9 mouse cellular contexts compared by ENCODE assay signal in the genomic region with DNA sequence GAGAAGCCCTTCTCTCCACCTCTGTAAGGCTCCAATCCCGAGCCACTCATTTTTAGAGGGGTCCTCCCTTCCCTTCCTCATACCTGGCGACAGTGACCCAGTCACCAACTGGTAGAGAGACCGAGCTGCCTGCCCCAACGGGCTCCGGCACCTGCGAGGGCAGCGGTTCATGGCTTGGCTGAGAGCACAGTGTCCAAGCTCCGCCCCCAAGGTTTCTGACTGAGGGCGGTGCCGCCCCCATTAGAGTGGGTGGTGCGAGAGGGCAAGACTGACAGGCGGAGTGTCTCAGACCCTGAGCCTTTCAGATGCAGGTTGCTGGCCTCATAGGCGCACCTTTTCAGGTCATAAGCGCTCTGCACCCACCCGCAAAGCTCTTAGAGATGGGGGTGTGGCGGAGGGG. TPM values are rescaled to one million over a fixed set of nuclear protein-coding genes. Genes with fewer than 3 reads are reported as not detected.
DNase-seq lines count a peak whose midpoint lies in the region; ATAC-seq and TF ChIP-seq lines count a peak whose summit lies in the region.
"Had no signal": no experiment of that assay in that cellular context is flagged by ENCODE, and none has a peak within 500 bp of the region (broad histone marks: within the 10 kb centered on the region; RNA-seq: fewer than 3 reads in every experiment).

No protein-coding gene starts in this region.

- H3K36me3 ChIP-seq in forebrain, embryonic 13.5 days (ENCODE audit: poor library complexity, severe bottlenecking) = no peaks in the 10 kb centered on the region
- H3K36me3 ChIP-seq in lung, embryonic 14.5 days (ENCODE audit: insufficient read depth) = no peaks in the 10 kb centered on the region
- H3K36me3 ChIP-seq in neural tube, embryonic 15.5 days = no peaks in the 10 kb centered on the region

- no peaks in the 10 kb centered on the region for H3K9me3 ChIP-seq in forebrain, embryonic 13.5 days (replicated peaks)
- no peaks in the 10 kb centered on the region for H3K9me3 ChIP-seq in lung, embryonic 14.5 days (ENCODE audit: low read depth, low read length)
- H3K9me3 ChIP-seq in neural tube, embryonic 15.5 days (replicated peaks) = no peaks in the 10 kb centered on the region

- peak overlapping the region; percentile 32 for H3K4me3 ChIP-seq in forebrain, embryonic 13.5 days
- peak overlapping the region; percentile 10; the same call in 1 of the 2 replicates for H3K4me3 ChIP-seq in lung, embryonic 14.5 days (ENCODE audit: low read depth, low read length)
- peak overlapping the region; percentile 34 for H3K4me3 ChIP-seq in neural tube, embryonic 15.5 days (replicated peaks)

- peak; percentile 21 for DNase-seq in cerebellum, adult 8-10 months
- DNase-seq in cerebellum, adult 11 months = no peak
- peak; percentile 76 for DNase-seq in adrenal gland, postnatal 14 days
- DNase-seq in kidney, adult 11 months = peak; percentile 55
- peak; percentile 62 for DNase-seq in lung, embryonic 14.5 days
- DNase-seq in yolk sac, embryonic 10.5 days (ENCODE audit: low spot score) = no peak

- no peak overlapping the region for H3K27ac ChIP-seq in forebrain, embryonic 13.5 days
- H3K27ac ChIP-seq in lung, embryonic 14.5 days (ENCODE audit: low read depth) = no peak overlapping the region
- H3K27ac ChIP-seq in neural tube, embryonic 15.5 days (replicated peaks) = no peak overlapping the region

- peaks cover 41% of the 10 kb centered on the region for H3K4me1 ChIP-seq in forebrain, embryonic 13.5 days
- H3K4me1 ChIP-seq in lung, embryonic 14.5 days (ENCODE audit: insufficient read depth) = peaks cover 10% of the 10 kb centered on the region
- peaks cover 57% of the 10 kb centered on the region for H3K4me1 ChIP-seq in neural tube, embryonic 15.5 days

- 0% methylated on average over 16 of the region's 16 CpGs for WGBS in forebrain, embryonic 13.5 days
- WGBS in lung, embryonic 14.5 days = 2% methylated on average over 16 of the region's 16 CpGs
- 2% methylated on average over 16 of the region's 16 CpGs for WGBS in neural tube, embryonic 15.5 days

- ATAC-seq in forebrain, embryonic 13.5 days = peak; percentile 37
- ATAC-seq in lung, embryonic 14.5 days (ENCODE audit: insufficient read depth) = no peak
- ATAC-seq in neural tube, embryonic 15.5 days (ENCODE audit: low FRiP score) = no peak

- peak overlapping the region; percentile 54; the same call in 1 of the 2 replicates for H3K9ac ChIP-seq in forebrain, embryonic 13.5 days
- H3K9ac ChIP-seq in lung, embryonic 14.5 days = no peak overlapping the region
- peak overlapping the region; percentile 37 for H3K9ac ChIP-seq in neural tube, embryonic 15.5 days (replicated peaks)

- H3K4me2 ChIP-seq in forebrain, embryonic 13.5 days = peak overlapping the region; percentile 66
- H3K4me2 ChIP-seq in lung, embryonic 14.5 days = peak overlapping the region; percentile 51
- peak overlapping the region; percentile 70 for H3K4me2 ChIP-seq in neural tube, embryonic 15.5 days

- peaks cover 23% of the 10 kb centered on the region for H3K27me3 ChIP-seq in forebrain, embryonic 13.5 days
- no peaks in the 10 kb centered on the region for H3K27me3 ChIP-seq in lung, embryonic 14.5 days (ENCODE audit: insufficient read depth, low read length)
- no peaks in the 10 kb centered on the region; the same call in 1 of the 2 replicates for H3K27me3 ChIP-seq in neural tube, embryonic 15.5 days (replicated peaks)

- TF ChIP-seq CTCF in lung, embryonic 14.5 days (IDR thresholded peaks at IDR 0.05; ENCODE audit: low read depth) = no peak

RNA-seq across cellular contexts. Expression of gene Kcnip2, which starts 3.7 kb away (rescaled TPM):
- total RNA-seq in adrenal gland, postnatal 14 days (2021) = 0.19 and 0.38 TPM in 2 replicates
- 2.7 and 3.3 TPM in 2 replicates for polyA plus RNA-seq in forebrain, embryonic 13.5 days (2015; fragmentation: Nextera tagmentation; extraction: Ambion mirVana)
- polyA plus RNA-seq in lung, embryonic 14.5 days (2014; fragmentation: Nextera tagmentation; extraction: Ambion mirVana) = 2.8 and 3.2 TPM in 2 replicates
- polyA plus RNA-seq in neural tube, embryonic 15.5 days (2015; fragmentation: Nextera tagmentation; extraction: Ambion mirVana) = 19.1 and 19.4 TPM in 2 replicates
- polyA plus RNA-seq: C2C12 had no signal

RNA-seq across cellular contexts. Expression of gene Mgea5, which starts 28.5 kb away (rescaled TPM):
- total RNA-seq in adrenal gland, postnatal 14 days (2021) = 71.8 and 76.5 TPM in 2 replicates
- 85.0 and 88.2 TPM in 2 replicates for polyA plus RNA-seq in forebrain, embryonic 13.5 days (2015; fragmentation: Nextera tagmentation; extraction: Ambion mirVana)
- polyA plus RNA-seq in lung, embryonic 14.5 days (2014; fragmentation: Nextera tagmentation; extraction: Ambion mirVana) = 58.3 and 61.8 TPM in 2 replicates
- 64.6 and 71.2 TPM in 2 replicates for polyA plus RNA-seq in neural tube, embryonic 15.5 days (2015; fragmentation: Nextera tagmentation; extraction: Ambion mirVana)

Comparison
In these comparisons a context has a peak if more than half of its experiments do, and no peak if none do; other contexts are left out.
1. DNase-seq: peak in cerebellum, adult 8-10 months (single experiment), adrenal gland, postnatal 14 days (single experiment), kidney, adult 11 months (single experiment) and lung, embryonic 14.5 days (single experiment); none in cerebellum, adult 11 months (single experiment) and yolk sac, embryonic 10.5 days (single experiment).
2. Peak in every context shown above with its lines, with median percentiles within 50 percentile points of each other: H3K4me2 ChIP-seq and H3K4me3 ChIP-seq.